Mouse (Mus musculus): ENCODE results near the gene Ubac2.

DNA sequence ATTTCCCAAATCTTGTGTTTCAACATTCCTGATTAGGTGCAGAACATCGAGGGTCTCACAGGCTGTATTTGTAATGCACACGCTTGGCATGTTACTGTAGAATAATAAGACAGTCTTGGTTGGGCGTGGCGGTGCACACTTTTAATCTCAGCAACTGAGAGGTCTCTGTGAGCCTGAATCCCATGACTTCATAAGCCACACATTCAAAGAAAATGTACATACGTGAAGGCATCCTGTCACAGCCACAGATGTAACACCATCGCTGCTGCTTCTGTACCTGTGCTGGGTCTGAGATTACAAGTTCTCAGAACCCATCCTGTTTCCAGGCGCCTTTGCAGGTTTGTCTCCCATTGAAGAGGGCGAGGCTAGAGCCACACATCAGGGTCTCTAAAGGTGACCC lies 133.3 kb downstream of the Ubac2 start:
- no peak for TF ChIP-seq GATA1 (IDR thresholded peaks at IDR 0.05; ENCODE audit: borderline replicate concordance, low read length)
- no peak for TF ChIP-seq FLI1 (IDR thresholded peaks at IDR 0.05; ENCODE audit: low read length)

Data from megakaryocyte, embryonic 14.5 days (primary cell).